Mouse (Mus musculus) natural killer cell, adult 2 months (primary cell): ENCODE data around the gene Sf3a2.
A peak's percentile ranks its signal among the peaks of the same experiment; 100 is the strongest.

Experiments
- DNase-seq, 2 experiments: peaks; one replicate each; pipeline ENCODE4 v3.0.0; 2022; ENCODE audit warnings: low spot score in 2 of 2

Sf3a2 gene

GRCm38 (mm10) chr10:80798150-80799006, at the start of gene Sf3a2, which contains the start of gene Plekhj1:
TSS of gene Sf3a2 (plus strand) at chr10:80798198.
TSS of gene Plekhj1 (minus strand) at chr10:80798626.
- peak; percentile 95 for DNase-seq

DNA sequence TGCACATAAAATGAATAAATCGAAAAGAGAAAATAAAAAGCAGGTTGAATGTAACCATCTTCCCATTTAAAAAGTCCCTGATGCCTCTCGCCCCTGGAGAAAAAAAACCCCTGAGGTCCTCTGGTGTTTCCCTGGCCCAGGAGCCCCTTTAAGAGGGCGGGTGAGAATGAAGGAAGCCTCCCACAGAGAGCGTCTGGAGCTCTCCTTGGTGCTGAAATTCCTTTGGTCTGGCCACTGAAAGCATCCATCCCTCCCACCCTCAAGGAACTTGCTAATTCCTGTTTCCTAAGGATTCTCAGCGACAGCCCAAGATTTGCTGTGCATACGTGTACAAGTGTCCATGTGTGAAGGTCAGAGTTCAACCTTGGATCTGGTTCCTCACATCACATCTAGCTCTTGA, 49.4 kb upstream of the Sf3a2 start:
- DNase-seq = peak in 1 of 2 experiments; percentile 37

DNA sequence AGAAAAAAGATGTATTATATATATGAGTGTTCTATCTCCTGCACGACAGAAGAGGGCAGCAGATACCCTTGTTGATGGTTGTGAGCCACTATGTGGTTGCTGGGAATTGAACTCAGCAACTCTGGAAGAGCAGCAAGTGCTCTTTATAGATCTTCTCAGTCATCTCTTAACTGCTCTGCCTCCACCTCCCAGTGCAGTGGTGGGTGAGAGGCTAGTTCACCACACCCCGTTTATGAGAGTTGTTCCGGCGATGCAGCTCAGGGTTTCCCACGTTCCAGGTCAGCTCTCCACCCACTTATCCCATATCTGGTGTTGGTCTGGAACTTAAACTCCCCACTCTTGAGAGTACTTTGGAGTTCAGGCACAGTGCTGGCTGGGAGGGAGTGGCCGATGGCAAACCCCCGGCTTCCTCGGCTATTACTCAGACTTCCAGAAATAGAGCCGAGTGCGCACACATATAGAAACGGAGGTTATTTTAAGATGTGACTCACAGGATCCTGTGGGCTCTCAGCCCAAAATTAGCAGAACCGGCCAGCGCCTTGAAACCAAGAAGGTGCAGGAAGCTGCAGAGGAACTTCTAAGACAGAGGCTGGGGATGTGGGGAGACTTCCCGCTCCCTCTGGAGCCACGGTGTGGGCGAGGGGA, 46.7 kb upstream of the Sf3a2 start:
- DNase-seq = peak; percentile 82 to 83

GRCm38 (mm10) chr10:80752079-80752625, 45.8 kb upstream of the Sf3a2 start:
- peak in 1 of 2 experiments; percentile 49 for DNase-seq

DNA sequence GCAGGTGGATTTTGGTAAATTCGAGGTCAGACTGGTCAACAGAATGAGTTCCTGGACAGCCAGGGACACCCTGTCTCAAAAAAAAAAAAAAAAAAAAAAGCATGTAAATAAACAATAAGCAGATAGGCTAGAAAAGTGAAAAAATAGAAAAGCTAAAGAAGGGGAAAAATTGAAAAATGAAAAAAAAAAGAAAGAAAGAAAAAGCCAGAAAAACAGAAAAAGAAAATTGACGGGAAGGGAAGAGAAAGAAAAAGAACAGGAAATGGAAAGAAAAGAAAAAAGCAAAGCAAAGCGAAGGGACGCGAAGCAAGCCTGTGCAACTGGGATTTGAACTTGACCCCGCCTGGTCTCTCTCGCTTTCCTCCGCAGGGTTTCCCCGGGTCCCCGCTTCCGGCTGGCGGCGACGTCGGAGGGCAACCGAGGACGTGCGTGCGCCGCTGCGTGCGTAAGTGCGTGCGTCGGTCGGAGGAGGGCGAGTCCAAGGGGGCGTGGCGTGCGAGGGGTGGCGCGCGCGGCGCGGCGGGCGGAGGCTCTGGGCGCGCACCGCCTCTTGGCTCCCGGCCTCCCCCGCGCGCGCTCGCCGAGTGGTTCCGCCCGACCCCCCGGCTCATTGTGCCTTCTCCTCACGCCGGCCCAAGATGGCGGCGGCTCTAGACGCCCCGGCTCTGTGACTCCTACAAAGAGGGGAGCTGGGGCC, 43.3 kb upstream of the Sf3a2 start, which contains the start of gene Dot1l:
TSS of gene Dot1l (plus strand) at position 613 of the 697 bp plus-strand sequence.
- DNase-seq = peak; percentile 97 to 99

- DNase-seq = no peak
Measured at GRCm38 (mm10) chr10:80755291-80756015, 42.5 kb upstream of the Sf3a2 start.

- DNase-seq = no peak
Measured at GRCm38 (mm10) chr10:80756099-80756498, 41.9 kb upstream of the Sf3a2 start.

DNA sequence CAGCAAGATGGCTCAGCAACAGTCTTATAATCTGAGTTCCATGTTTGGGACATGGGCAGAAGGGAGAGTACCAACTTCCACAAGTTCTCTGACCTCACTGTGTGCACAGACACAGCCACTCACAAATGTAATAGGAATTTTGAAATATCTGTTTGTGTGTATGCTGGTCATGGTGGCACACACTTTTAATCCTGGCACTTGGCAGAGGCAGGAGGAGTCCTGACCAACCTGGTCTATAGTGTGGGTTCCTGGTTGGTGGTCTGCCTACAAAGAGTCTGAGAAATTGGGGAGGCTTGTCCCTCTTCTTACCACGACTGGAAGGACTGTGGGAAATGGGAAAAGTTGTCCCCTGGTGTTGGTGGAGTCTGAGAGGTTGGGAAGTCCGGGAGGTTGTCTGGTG, 41.5 kb upstream of the Sf3a2 start:
- no peak for DNase-seq

GRCm38 (mm10) chr10:80756967-80757366, 41.0 kb upstream of the Sf3a2 start:
- no peak for DNase-seq

- DNase-seq = peak; percentile 48 to 68
Measured at GRCm38 (mm10) chr10:80757717-80758116, 40.3 kb upstream of the Sf3a2 start.

DNA sequence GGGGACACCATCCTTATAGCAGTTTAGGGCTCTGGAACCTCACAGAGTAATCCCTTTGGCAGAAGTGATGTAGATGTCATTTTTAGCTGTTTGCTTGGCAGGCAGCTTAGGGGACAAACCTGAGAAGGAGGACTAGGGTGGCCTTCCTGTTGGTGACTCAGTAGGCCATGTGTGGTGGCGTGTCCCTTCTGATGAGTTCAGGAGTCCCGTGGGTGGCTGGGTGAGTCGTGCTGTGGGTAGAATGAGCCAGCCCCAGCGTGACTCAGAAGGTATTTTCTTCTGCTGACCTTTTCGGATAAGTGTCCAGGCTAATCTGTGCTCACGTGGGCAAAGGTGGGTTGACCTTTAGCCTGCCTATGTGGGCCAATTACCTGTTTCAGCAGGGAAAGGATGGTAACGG, 39.3 kb upstream of the Sf3a2 start:
- DNase-seq = peak; percentile 51 to 68

DNA sequence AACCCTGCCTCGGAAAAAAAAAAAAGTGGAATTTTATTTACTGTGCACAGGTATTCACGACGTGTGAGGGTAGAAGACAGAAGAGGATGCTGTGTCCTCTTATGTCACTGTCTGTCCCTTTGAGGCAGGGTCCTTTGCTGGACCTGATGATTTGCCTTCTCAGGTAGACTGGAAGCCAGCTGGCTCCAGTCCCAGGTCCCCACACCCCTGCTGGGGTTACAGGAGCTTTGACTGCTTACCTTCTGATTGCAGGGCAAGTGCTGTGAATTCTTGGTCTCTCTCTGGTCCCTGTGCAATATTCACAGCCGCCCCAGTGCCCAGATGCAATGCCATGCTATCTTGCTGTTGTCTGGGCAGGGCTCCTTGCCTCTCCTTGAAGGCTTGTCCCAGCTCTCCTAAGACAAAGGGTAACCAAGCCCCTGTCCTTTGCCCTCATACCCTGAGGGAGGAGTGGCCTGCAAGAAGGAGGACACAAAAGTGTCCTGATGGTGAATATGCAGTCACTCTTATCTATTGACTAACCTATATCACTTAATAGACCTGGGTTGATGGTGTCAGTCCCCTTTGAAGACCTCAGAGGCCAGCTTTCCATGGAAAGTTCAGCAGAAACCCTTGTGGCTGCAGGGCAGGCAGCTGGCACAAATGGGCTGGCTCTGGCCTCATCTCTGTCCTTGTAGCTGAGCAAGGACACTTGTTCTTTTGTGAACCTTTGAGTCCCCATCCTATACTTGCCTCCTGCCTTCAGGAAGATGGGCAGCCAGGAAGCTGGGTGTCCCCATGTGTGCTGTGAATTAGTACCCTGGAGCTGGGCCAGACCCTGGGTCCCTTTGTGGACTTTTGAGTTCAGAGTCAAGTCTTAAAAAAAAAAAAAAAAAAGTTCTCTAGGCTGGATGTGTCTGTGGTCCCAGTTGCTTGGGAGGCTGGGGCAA, 37.1 kb upstream of the Sf3a2 start:
- DNase-seq = no peak

DNA sequence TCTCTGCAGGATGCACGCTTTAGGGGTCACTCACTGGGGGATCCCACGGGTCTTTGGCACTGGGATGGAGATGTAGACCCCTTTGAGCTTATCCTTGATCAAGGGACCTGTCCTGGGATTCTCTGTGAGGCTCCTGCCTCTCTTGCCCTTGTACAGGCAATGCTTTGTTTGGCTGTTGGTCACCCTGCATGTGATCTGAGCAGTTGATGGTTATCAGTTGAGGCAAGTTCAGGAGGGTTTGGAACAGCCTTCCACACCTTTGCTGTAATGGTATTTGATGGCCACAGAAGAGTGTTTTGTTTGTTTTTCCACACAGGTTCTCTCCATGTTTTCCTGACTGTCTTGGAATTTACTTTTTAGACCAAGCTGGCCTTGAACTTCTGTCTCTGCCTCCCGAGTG, 36.2 kb upstream of the Sf3a2 start:
- DNase-seq = no peak

GRCm38 (mm10) chr10:80763502-80763901, 34.5 kb upstream of the Sf3a2 start:
- DNase-seq = peak; percentile 61 to 81

- no peak for DNase-seq
Measured at GRCm38 (mm10) chr10:80765746-80766145, 32.3 kb upstream of the Sf3a2 start.

- no peak for DNase-seq
Measured at GRCm38 (mm10) chr10:80766161-80766815, 31.7 kb upstream of the Sf3a2 start.

GRCm38 (mm10) chr10:80768365-80768764, 29.6 kb upstream of the Sf3a2 start:
- no peak for DNase-seq

DNA sequence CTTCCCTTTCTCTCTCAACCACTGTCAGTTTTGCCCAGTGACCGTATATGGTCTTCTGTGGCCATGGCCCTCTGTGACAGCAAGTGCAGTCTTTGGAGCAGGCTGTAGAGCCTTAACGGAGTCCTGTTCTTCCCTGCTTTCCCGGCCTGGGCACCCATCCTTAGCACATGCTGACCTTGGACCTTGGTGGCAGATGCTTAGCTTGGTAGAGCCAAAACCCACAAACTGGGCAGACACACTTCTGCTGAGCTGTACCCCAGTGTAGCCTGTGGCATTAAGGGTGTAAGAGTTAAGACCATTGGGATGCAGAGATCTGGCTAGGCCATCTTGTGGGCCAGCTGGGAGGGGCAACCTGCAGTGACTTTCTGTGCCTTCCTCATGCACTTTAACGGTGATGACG, 24.2 kb upstream of the Sf3a2 start:
- DNase-seq = no peak

GRCm38 (mm10) chr10:80774549-80774948, 23.4 kb upstream of the Sf3a2 start:
- peak; percentile 54 to 65 for DNase-seq

DNA sequence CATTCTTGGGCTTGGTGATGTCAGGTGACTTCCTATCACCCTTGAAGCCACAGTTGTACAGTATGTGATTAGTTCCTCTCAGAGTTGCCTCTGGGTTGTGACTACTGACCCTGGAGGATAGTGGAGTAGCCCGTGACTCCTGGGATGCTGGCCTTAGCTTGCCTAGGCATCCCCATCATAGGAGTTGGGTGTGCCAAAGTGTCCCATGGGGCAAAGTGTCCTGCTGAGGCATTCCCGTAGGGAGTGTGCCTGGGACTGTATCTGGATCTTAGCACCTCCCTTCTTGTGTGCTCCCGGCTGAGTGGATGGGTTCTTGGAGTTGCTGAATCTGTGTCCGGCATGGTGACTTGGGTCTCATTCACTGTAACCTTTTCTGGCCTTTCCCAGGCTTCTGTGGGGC, 23.0 kb upstream of the Sf3a2 start:
- DNase-seq = no peak
